Mouse (Mus musculus) neural tube, embryonic 12.5 days (tissue): Measurements from ENCODE around the gene March5. TPM values are rescaled to one million over a fixed set of nuclear protein-coding genes. Genes with fewer than 3 reads are reported as not detected.

Experiments
- ATAC-seq: fragments of 200-750 bp; cut with Nextera tagmentation; 2 replicates; pipeline ENCODE4 v1.8.0; 2017; ENCODE audit warnings: low read depth, mild to moderate bottlenecking, moderate TSS enrichment, moderate library complexity; ENCODE audit not compliant: low FRiP score
- H3K27ac ChIP-seq: fragments of 300-500 bp; sonication (generic); 2 replicates; pipeline ENCODE4 v1.5.1; 2016
- H3K27me3 ChIP-seq: fragments of 300-500 bp; sonication (generic); replicated peaks from 2 replicates; pipeline ENCODE4 v1.6.1; 2016; ENCODE audit warnings: mild to moderate bottlenecking
- H3K36me3 ChIP-seq: fragments of 300-500 bp; sonication (generic); 2 replicates; pipeline ENCODE4 v1.6.1; 2016; ENCODE audit warnings: mild to moderate bottlenecking
- H3K4me1 ChIP-seq: fragments of 300-500 bp; sonication (generic); 2 replicates; pipeline ENCODE4 v1.6.1; 2016
- H3K4me2 ChIP-seq: fragments of 300-500 bp; sonication (generic); replicated peaks from 2 replicates; pipeline ENCODE4 v1.6.1; 2016; ENCODE audit warnings: mild to moderate bottlenecking
- H3K4me3 ChIP-seq: fragments of 300-500 bp; sonication (generic); 2 replicates; pipeline ENCODE4 v1.5.1; 2016
- H3K9ac ChIP-seq: fragments of 300-500 bp; sonication (generic); 2 replicates; pipeline ENCODE4 v1.6.1; 2016; ENCODE audit warnings: mild to moderate bottlenecking
- H3K9me3 ChIP-seq: fragments of 300-500 bp; sonication (generic); 2 replicates; pipeline ENCODE4 v1.6.1; 2016; ENCODE audit warnings: mild to moderate bottlenecking
- WGBS: fragments of 180-500 bp; shearing (Covaris S2); methylation state at CpG from one replicate; pipeline ENCODE4 v1.1.7; 2016; 5-methylcytosine and 5-hydroxymethylcytosine counted together
- polyA plus RNA-seq: library from polyadenylated mRNA; unstranded; fragments of >200 nt; fragmentation: Nextera tagmentation; extraction: Ambion mirVana; gene quantifications from 2 replicates; pipeline ENCODE4 v1.2.1, GENCODE M21; 2016

March5 gene
- 151 and 160 TPM in 2 replicates for polyA plus RNA-seq

DNA sequence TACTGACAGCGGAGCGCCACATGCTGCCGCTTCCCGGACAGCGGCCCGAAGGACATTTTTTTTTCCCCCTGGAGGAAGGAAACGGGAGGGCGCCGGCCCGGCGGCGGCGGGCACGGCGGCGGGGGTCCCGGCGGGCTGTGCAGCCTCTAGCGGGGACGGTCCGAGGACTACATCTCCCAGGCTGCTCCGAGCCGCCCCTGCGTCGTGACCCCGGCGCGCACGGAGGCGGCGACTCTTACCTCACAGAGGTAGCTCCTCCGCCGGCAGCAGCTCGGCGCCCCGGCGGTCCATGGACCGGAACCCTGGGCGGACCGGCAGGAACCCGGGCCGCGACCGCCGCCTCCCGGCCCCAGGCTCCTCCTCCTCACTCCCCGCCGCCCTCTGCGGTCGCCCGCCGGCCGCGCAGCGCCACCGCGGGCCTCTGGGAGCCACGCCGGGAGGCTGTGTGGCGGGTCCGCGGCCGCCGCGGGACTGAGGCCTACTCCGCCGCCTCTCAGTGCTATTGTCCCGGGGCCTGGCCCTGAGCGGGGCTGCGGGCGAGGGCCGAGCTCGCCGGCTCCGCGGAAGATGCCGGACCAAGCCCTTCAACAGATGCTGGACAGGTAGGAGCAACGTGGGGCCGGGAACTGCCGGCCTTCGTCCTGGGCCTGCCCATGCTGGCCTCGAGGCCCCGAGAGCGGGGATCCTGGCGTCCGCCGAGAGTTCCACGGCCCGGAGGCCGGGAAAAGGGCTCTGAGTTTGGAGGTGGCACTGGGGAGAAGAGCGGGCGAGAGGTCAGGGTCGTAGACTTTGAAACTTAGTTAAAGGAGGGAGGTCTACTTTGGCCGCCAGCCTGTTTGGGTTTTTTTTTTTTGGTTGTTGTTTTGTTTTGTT, at the start of gene March5:
Gene March5, plus strand, starts transcription at position 241 of the 873 bp plus-strand sequence.
- peaks cover 20% of the 10 kb centered on the region for H3K4me1 ChIP-seq
- peaks cover 21% of the 10 kb centered on the region for H3K36me3 ChIP-seq
- ATAC-seq: peak; percentile 99
- peak within 1 kb of the TSS; percentile 42 for H3K27ac ChIP-seq
- peak within 1 kb of the TSS; percentile 87 for H3K4me3 ChIP-seq
- H3K4me2 ChIP-seq: peak within 1 kb of the TSS; percentile 94
- H3K27me3 ChIP-seq: no peaks in the 10 kb centered on the region
- H3K9ac ChIP-seq: peak within 1 kb of the TSS; percentile 97
- H3K9me3 ChIP-seq: no peaks in the 10 kb centered on the region
- WGBS: under 1% methylated on average over 94 of the region's 94 CpGs

DNA sequence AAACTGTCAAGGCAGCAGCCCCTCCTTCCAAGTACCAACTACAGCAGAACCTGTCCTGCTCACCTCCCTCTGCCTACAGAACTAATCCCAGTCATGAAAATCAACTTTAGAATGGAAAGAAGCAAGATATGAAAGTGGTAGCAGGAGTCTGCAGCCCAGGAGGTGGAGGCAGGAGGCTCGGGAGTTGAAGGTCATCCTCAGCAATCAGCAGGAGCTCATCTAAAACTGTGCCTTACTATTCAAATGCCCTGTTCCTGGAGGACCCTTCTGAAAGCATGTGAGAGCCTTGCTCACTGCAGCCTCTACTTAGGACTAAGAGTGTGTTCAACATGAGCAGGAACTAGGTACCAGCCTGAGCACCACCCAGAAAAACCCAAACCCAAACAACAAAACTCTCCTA, 35.2 kb upstream of the March5 start:
- Histone ChIP-seq H3K4me1 (peaks cover 21% of the 10 kb centered on the region; the same call in 1 of the 2 replicates), H3K9me3 (no peaks in the 10 kb centered on the region), H3K27me3 (peaks cover 9% of the 10 kb centered on the region), H3K4me3 (no peak overlapping the region), H3K27ac (no peak overlapping the region), H3K4me2 (peak overlapping the region; percentile 100), H3K9ac (no peak overlapping the region), H3K36me3 (no peaks in the 10 kb centered on the region)
- ATAC-seq: no peak
- 44% methylated on average over 1 of the region's 1 CpGs for WGBS

DNA sequence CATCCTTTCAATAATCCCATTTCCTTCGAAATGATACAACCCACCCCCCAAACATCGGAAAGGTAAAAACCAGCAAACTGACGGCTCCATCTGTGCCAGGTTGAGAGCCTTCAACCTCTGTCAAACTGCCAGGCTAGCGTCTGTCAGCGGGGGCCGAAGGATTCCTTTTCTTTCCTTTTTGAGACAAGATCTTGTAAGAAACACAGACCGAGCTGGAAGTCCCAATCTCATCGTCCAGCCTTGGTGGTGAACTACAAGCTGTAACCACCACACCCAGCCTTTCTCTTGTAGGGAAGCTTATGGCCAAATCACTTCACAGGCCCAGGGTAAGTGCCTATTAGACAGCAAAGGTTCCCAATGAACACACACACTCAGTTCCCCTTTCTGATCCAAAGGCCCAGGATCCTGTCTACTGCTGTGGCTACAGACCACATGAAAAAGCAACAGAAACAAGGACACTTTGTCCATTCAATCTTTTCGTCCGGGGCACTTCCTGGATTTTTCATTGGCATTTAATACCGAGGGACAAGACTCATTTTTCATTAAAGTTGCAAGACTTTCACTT, 34.7 kb upstream of the March5 start:
- H3K9ac ChIP-seq: no peak overlapping the region
- no peak overlapping the region for H3K27ac ChIP-seq
- no peaks in the 10 kb centered on the region for H3K36me3 ChIP-seq
- peaks cover 21% of the 10 kb centered on the region; the same call in 1 of the 2 replicates for H3K4me1 ChIP-seq
- no peaks in the 10 kb centered on the region for H3K9me3 ChIP-seq
- peak overlapping the region; percentile 100 for H3K4me2 ChIP-seq
- H3K4me3 ChIP-seq: no peak overlapping the region
- peaks cover 9% of the 10 kb centered on the region for H3K27me3 ChIP-seq
- WGBS: 77% methylated on average over 11 of the region's 11 CpGs
- ATAC-seq: no peak

- ATAC-seq: no peak
- H3K4me2 ChIP-seq: peak overlapping the region; percentile 100
- H3K36me3 ChIP-seq: no peaks in the 10 kb centered on the region
- peaks cover 9% of the 10 kb centered on the region for H3K27me3 ChIP-seq
- H3K4me1 ChIP-seq: peaks cover 21% of the 10 kb centered on the region; the same call in 1 of the 2 replicates
- peak overlapping the region; percentile 67 for H3K4me3 ChIP-seq
- no peaks in the 10 kb centered on the region for H3K9me3 ChIP-seq
- WGBS: 30% methylated on average over 19 of the region's 20 CpGs
- H3K27ac ChIP-seq: no peak overlapping the region
- H3K9ac ChIP-seq: peak overlapping the region; percentile 77
Observed at GRCm38 (mm10) chr19:37173331-37174115, 33.8 kb upstream of the March5 start.

- Histone ChIP-seq H3K9ac (peak overlapping the region; percentile 77), H3K4me2 (peak overlapping the region; percentile 100), H3K9me3 (no peaks in the 10 kb centered on the region), H3K4me3 (peak overlapping the region; percentile 67), H3K36me3 (no peaks in the 10 kb centered on the region), H3K4me1 (peaks cover 21% of the 10 kb centered on the region; the same call in 1 of the 2 replicates), H3K27ac (peak overlapping the region; percentile 74), H3K27me3 (peaks cover 9% of the 10 kb centered on the region)
- peak; percentile 61 for ATAC-seq
- under 1% methylated on average over 70 of the region's 70 CpGs for WGBS
Observed at GRCm38 (mm10) chr19:37174116-37174715, 33.1 kb upstream of the March5 start.

DNA sequence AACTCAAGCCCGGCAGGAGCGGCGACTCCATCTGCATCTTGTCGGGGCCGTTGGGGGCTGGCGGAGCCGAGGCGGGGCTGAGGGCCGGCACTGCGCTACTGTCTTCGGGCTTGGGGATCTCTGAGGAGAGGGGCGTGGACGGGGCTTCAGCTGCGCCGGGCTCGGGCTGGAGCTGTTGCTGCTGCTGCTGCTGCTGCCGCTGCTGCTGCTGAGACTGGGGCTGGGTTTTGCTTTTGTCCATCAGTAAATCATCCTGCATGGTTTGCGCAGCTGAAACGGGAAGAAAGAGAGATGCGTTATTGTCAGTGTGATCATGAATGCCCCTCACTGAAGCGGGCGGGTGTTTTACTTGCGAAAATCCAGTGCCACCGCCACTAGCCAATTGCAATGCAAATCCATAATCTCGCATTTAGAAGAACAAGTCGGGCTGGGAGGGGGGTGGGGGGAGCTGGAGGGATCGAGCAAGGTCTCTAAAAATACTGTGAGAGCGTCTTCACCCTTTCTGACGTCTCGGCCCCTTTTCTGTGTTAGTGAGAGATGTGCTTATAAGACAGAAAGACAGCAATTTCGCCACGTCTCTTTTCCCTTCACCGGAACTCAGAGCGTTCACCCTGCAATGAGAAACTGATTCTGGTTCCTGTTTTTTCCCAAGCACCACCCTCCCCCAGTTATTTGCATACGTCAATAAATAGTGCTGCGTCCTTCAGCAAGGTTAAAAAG, 32.5 kb upstream of the March5 start:
- under 1% methylated on average over 36 of the region's 36 CpGs for WGBS
- Histone ChIP-seq H3K4me3 (peak overlapping the region; percentile 67), H3K4me1 (peaks cover 21% of the 10 kb centered on the region; the same call in 1 of the 2 replicates), H3K36me3 (no peaks in the 10 kb centered on the region), H3K9ac (peak overlapping the region; percentile 77), H3K4me2 (peak overlapping the region; percentile 100), H3K27me3 (peaks cover 9% of the 10 kb centered on the region), H3K27ac (peak overlapping the region; percentile 74), H3K9me3 (no peaks in the 10 kb centered on the region)
- peak; percentile 78 for ATAC-seq

DNA sequence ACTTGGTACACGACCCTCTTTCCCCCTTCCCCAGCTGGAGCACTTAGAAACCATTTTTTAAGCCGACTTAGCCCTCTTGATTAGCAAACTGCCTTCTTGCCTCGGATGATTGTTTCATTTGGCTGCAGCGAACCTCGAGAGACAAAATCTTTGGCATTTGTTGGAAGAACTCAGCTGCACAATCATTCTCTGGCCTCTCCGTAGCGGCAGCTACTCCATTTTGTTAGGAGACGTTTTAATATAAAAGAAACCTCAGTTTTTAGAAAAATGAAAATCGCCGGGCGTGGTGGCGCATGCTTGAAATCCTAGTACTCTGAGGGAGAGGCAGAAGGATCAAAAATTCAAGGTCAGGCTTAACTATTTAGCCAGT, 31.9 kb upstream of the March5 start:
- H3K4me3 ChIP-seq: peak overlapping the region; percentile 67
- H3K36me3 ChIP-seq: no peaks in the 10 kb centered on the region
- peak overlapping the region; percentile 100 for H3K4me2 ChIP-seq
- H3K4me1 ChIP-seq: peaks cover 21% of the 10 kb centered on the region; the same call in 1 of the 2 replicates
- no peaks in the 10 kb centered on the region for H3K9me3 ChIP-seq
- 0 out of 2 replicates have a peak overlapping the region, but pooled peaks have one; percentile 74 for H3K27ac ChIP-seq
- 2% methylated on average over 12 of the region's 12 CpGs for WGBS
- H3K9ac ChIP-seq: peak overlapping the region; percentile 77
- no peak for ATAC-seq
- H3K27me3 ChIP-seq: peaks cover 9% of the 10 kb centered on the region

- H3K9ac ChIP-seq: 0 out of 2 replicates have a peak overlapping the region, but pooled peaks have one; percentile 5
- ATAC-seq: no peak
- no peak overlapping the region for H3K27ac ChIP-seq
- peak overlapping the region; percentile 100 for H3K4me2 ChIP-seq
- H3K9me3 ChIP-seq: no peaks in the 10 kb centered on the region
- WGBS: 10% methylated on average over 6 of the region's 6 CpGs
- peak overlapping the region; percentile 67 for H3K4me3 ChIP-seq
- H3K36me3 ChIP-seq: no peaks in the 10 kb centered on the region
- peaks cover 9% of the 10 kb centered on the region for H3K27me3 ChIP-seq
- H3K4me1 ChIP-seq: peaks cover 21% of the 10 kb centered on the region; the same call in 1 of the 2 replicates
Observed at GRCm38 (mm10) chr19:37175919-37176318, 31.4 kb upstream of the March5 start.

DNA sequence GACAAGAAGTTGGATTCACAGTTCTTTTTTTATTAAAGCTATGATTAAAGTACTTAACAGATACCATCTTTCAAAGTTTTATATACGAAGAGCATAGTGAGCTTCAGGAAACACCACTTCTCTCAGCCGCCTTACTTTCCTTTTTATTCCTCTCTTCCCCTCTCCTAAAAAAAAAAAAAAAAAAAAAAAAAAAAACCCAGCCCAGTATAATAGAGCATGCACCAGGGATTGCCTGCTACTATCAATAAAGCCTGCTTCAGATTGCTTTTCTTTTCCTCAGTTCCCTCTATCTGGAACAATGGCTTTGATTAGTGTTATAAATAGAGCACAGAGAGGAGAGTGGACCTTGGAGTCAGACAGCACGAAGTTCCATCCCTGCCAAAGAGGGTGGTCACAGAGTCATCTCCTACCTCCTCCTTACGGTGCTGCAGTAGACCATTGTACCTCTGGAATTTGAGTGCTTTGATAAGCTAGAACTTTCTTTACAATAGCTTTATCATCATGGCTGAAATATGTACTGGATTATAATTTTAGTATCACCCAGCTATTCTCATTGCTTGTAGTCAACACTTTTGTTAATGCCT, 30.4 kb upstream of the March5 start:
- ATAC-seq: no peak
- Histone ChIP-seq H3K4me1 (peaks cover 21% of the 10 kb centered on the region; the same call in 1 of the 2 replicates), H3K9me3 (no peaks in the 10 kb centered on the region), H3K36me3 (no peaks in the 10 kb centered on the region), H3K27ac (no peak overlapping the region), H3K27me3 (peaks cover 9% of the 10 kb centered on the region), H3K9ac (no peak overlapping the region), H3K4me3 (peak overlapping the region; percentile 22; the same call in 1 of the 2 replicates), H3K4me2 (peak overlapping the region; percentile 51)
- 30% methylated on average over 4 of the region's 4 CpGs for WGBS

GRCm38 (mm10) chr19:37177819-37178708, 29.3 kb upstream of the March5 start:
- 16% methylated on average over 17 of the region's 17 CpGs for WGBS
- Histone ChIP-seq H3K9ac (no peak overlapping the region), H3K9me3 (no peaks in the 10 kb centered on the region), H3K4me3 (peak overlapping the region; percentile 23), H3K4me2 (peak overlapping the region; percentile 46), H3K27me3 (peaks cover 9% of the 10 kb centered on the region), H3K36me3 (no peaks in the 10 kb centered on the region), H3K27ac (0 out of 2 replicates have a peak overlapping the region, but pooled peaks have one; percentile 16), H3K4me1 (peaks cover 14% of the 10 kb centered on the region; the same call in 1 of the 2 replicates)
- peak; percentile 69; the same call in 1 of the 2 replicates for ATAC-seq
